Mouse (Mus musculus) lung, postnatal 0 days (tissue): ENCODE measurements around the gene Dyx1c1. TPM values are rescaled to one million over a fixed set of nuclear protein-coding genes. Genes with fewer than 3 reads are reported as not detected.

Source experiments
- ATAC-seq: fragments of 200-750 bp; cut with Nextera tagmentation; 2 replicates; pipeline ENCODE4 v1.8.0; 2017; ENCODE audit warnings: moderate library complexity
- DNase-seq: peaks from one replicate; pipeline ENCODE4 v3.0.0-alpha.2; 2016; ENCODE audit warnings: low spot score
- H3K27ac ChIP-seq: fragments of 300-500 bp; sonication (generic); 2 replicates; pipeline ENCODE4 v1.5.1; 2014; ENCODE audit warnings: antibody characterized with exemption, mild to moderate bottlenecking, low read length, mixed read lengths
- H3K27me3 ChIP-seq: fragments of 300-500 bp; sonication (generic); replicated peaks from 2 replicates; pipeline ENCODE4 v1.6.1; 2014; ENCODE audit warnings: low read length, mixed read lengths; ENCODE audit not compliant: insufficient read depth
- H3K36me3 ChIP-seq: fragments of 300-500 bp; sonication (generic); 2 replicates; pipeline ENCODE4 v1.6.1; 2014; ENCODE audit warnings: low read length, mixed read lengths; ENCODE audit not compliant: insufficient read depth
- H3K4me1 ChIP-seq: fragments of 300-500 bp; sonication (generic); 2 replicates; pipeline ENCODE4 v1.6.1; 2014; ENCODE audit warnings: antibody characterized with exemption, low read depth, low read length, mixed read lengths; ENCODE audit not compliant: insufficient read depth
- H3K4me2 ChIP-seq: fragments of 300-500 bp; sonication (generic); replicated peaks from 2 replicates; pipeline ENCODE4 v1.6.1; 2014; ENCODE audit warnings: low read depth, mild to moderate bottlenecking, low read length, moderate library complexity, mixed read lengths
- H3K4me3 ChIP-seq: fragments of 300-500 bp; sonication (generic); 2 replicates; pipeline ENCODE4 v1.5.1; 2014; ENCODE audit warnings: low read depth, low read length
- H3K9ac ChIP-seq: fragments of 300-500 bp; sonication (generic); replicated peaks from 2 replicates; pipeline ENCODE4 v1.6.1; 2014; ENCODE audit warnings: low read depth, mild to moderate bottlenecking
- H3K9me3 ChIP-seq: fragments of 300-500 bp; sonication (generic); 2 replicates; pipeline ENCODE4 v1.6.1; 2016; ENCODE audit warnings: low read length, mixed read lengths
- CTCF ChIP-seq: IDR thresholded peaks from 2 replicates; pipeline ENCODE4 v1.5.1; 2016; ENCODE audit warnings: antibody characterized with exemption, mild to moderate bottlenecking
- EP300 ChIP-seq: IDR thresholded peaks from 2 replicates; pipeline ENCODE4 v1.6.1; 2016; ENCODE audit warnings: antibody characterized with exemption, mild to moderate bottlenecking, control low read depth
- WGBS: fragments of 180-500 bp; shearing (Covaris S2); extraction: QIAGEN DNeasy Blood & Tissue Kit; methylation state at CpG from one replicate; pipeline ENCODE4 v1.1.7; 2014; 5-methylcytosine and 5-hydroxymethylcytosine counted together
- polyA plus RNA-seq: library from polyadenylated mRNA; unstranded; fragments of >200 nt; fragmentation: Nextera tagmentation; extraction: Ambion mirVana; gene quantifications from 2 replicates; pipeline ENCODE4 v1.2.1, GENCODE M21; 2015

Gene Dyx1c1
- polyA plus RNA-seq, 1 experiment from 2014 or later: 2.4 TPM

GRCm38 (mm10) chr9:72985250-72986220 is 26.9 kb downstream of the Dyx1c1 start, which contains the start of the genes Ccpg1os and Ccpg1:
TSS of gene Ccpg1os (minus strand) at chr9:72985382.
TSS of gene Ccpg1 (plus strand) at chr9:72985429.
- WGBS: under 1% methylated on average over 88 of the region's 88 CpGs
- peak; percentile 99 for DNase-seq
- H3K36me3 ChIP-seq: no peaks in the 10 kb centered on the region

GRCm38 (mm10) chr9:72987703-72988102 is 29.1 kb downstream of the Dyx1c1 start:
- Histone ChIP-seq H3K36me3 (no peaks in the 10 kb centered on the region), H3K4me2 (no peak overlapping the region), H3K27me3 (no peaks in the 10 kb centered on the region), H3K4me1 (peaks cover 13% of the 10 kb centered on the region), H3K4me3 (no peak overlapping the region), H3K9ac (no peak overlapping the region), H3K9me3 (no peaks in the 10 kb centered on the region), H3K27ac (no peak overlapping the region)
- no peak for TF ChIP-seq EP300
- no peak for DNase-seq
- WGBS: 56% methylated on average over 3 of the region's 3 CpGs
- no peak for ATAC-seq

More at GRCm38 (mm10) chr9:72985250-72986220, 26.9 kb downstream of the Dyx1c1 start, which contains the start of the genes Ccpg1os and Ccpg1:
- TF ChIP-seq EP300 (no peak), CTCF (peak; percentile 46)
- H3K4me1 ChIP-seq: peaks cover 13% of the 10 kb centered on the region
- peak within 1 kb of the TSS; percentile 74 for H3K27ac ChIP-seq
- peak within 1 kb of the TSS; percentile 82 for H3K4me2 ChIP-seq
- H3K27me3 ChIP-seq: no peaks in the 10 kb centered on the region
- peak within 1 kb of the TSS; percentile 73 for H3K9ac ChIP-seq
- H3K9me3 ChIP-seq: no peaks in the 10 kb centered on the region
- ATAC-seq: peak; percentile 100
- peak within 1 kb of the TSS; percentile 86 for H3K4me3 ChIP-seq

GRCm38 (mm10) chr9:72988706-72989105 is 30.1 kb downstream of the Dyx1c1 start:
- Histone ChIP-seq H3K4me1 (peaks cover 13% of the 10 kb centered on the region), H3K9me3 (no peaks in the 10 kb centered on the region), H3K27ac (no peak overlapping the region), H3K27me3 (no peaks in the 10 kb centered on the region), H3K36me3 (no peaks in the 10 kb centered on the region), H3K4me3 (no peak overlapping the region), H3K9ac (no peak overlapping the region), H3K4me2 (no peak overlapping the region)
- DNase-seq (no peak), ATAC-seq (no peak)
- no peak for TF ChIP-seq CTCF
- TF ChIP-seq EP300: no peak
- WGBS: 75% methylated on average over 5 of the region's 5 CpGs

GRCm38 (mm10) chr9:72991420-72991819 is 32.8 kb downstream of the Dyx1c1 start:
- peaks cover 2% of the 10 kb centered on the region; the same call in 1 of the 2 replicates for H3K4me1 ChIP-seq
- H3K36me3 ChIP-seq: no peaks in the 10 kb centered on the region
- TF ChIP-seq CTCF (no peak), EP300 (no peak)
- no peaks in the 10 kb centered on the region for H3K27me3 ChIP-seq
- DNase-seq: no peak
- no peak overlapping the region for H3K9ac ChIP-seq
- H3K27ac ChIP-seq: no peak overlapping the region
- H3K9me3 ChIP-seq: no peaks in the 10 kb centered on the region
- WGBS: 85% methylated on average over 2 of the region's 2 CpGs
- H3K4me2 ChIP-seq: no peak overlapping the region
- H3K4me3 ChIP-seq: no peak overlapping the region
- no peak for ATAC-seq

- TF ChIP-seq EP300 (no peak), CTCF (no peak)
- Histone ChIP-seq H3K4me1 (no peaks in the 10 kb centered on the region), H3K27me3 (no peaks in the 10 kb centered on the region), H3K4me3 (no peak overlapping the region), H3K9me3 (no peaks in the 10 kb centered on the region), H3K27ac (no peak overlapping the region), H3K4me2 (no peak overlapping the region), H3K9ac (no peak overlapping the region), H3K36me3 (no peaks in the 10 kb centered on the region)
- ATAC-seq (no peak), DNase-seq (no peak)
- WGBS: 86% methylated on average over 5 of the region's 5 CpGs
These were observed 34.0 kb downstream of the Dyx1c1 start for GRCm38 (mm10) chr9:72992576-72992975.

- H3K27me3 ChIP-seq: no peaks in the 10 kb centered on the region
- DNase-seq (no peak), ATAC-seq (no peak)
- no peaks in the 10 kb centered on the region for H3K9me3 ChIP-seq
- no peak overlapping the region for H3K27ac ChIP-seq
- H3K4me1 ChIP-seq: no peaks in the 10 kb centered on the region
- H3K4me2 ChIP-seq: no peak overlapping the region
- peaks cover 7% of the 10 kb centered on the region; the same call in 1 of the 2 replicates for H3K36me3 ChIP-seq
- no peak overlapping the region for H3K9ac ChIP-seq
- TF ChIP-seq CTCF (no peak), EP300 (no peak)
- H3K4me3 ChIP-seq: no peak overlapping the region
These were observed 37.6 kb downstream of the Dyx1c1 start for GRCm38 (mm10) chr9:72996167-72996566.
